Mouse (Mus musculus): ENCODE measurements around the gene Ska2. TPM values are rescaled to one million over a fixed set of nuclear protein-coding genes. Genes with fewer than 3 reads are reported as not detected.

The Ska2 gene
- total RNA-seq, 4 experiments from 2014 or later: 5.0 to 9.3 (median 7.2) TPM

DNA sequence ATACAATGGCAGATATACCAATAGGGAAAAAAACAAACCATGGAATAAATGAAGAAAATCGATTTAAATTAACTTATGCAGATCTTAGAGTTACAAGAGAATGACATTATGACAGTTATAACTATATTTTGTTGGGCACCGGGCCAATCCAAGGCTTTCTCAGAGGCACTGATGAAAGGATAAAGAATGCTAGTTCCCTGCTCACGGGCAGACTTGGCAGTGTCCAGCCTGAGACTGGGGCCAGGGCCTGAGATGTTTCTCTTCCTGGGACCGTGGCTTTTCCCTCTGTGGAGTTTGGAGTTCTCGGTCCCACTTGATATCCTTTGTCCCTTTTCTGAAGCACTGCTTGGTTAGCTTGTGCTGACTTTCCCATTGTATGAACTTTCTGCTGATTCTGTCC is 64.6 kb downstream of the Ska2 start:
- no peak for DNase-seq

Small RNAs within 50 kb of the gene (microRNA-seq; reads per million reads assigned to microRNA genes)
- gene Mir301: 25.5 to 108 reads per million in 2 experiments

Other genes with a start within 250 kb of the Ska2 start
- 10 to 100 TPM; 22.2 to 53.0 (median 26.6) TPM for gene Ypel2, start 115.5 kb upstream of the Ska2 start, total RNA-seq (2022)
- gene Gdpd1, start 35.2 kb upstream of the Ska2 start, total RNA-seq (2022): 10 to 100 TPM in 2 of 4 experiments, 1 to 10 TPM in 2; 5.6 to 10.1 (median 7.8) TPM
- 10 to 100 TPM; 16.1 to 21.1 (median 19.1) TPM for gene Smg8, start 22.5 kb upstream of the Ska2 start, total RNA-seq (2022)
- gene Prr11, start 526 bp upstream of the Ska2 start, total RNA-seq (2022): 1 to 10 TPM in 3 of 4 experiments, under 1 TPM in 1; 0.75 to 1.3 (median 1.2) TPM
- gene Trim37, start 17.8 kb downstream of the Ska2 start, total RNA-seq (2022): 10 to 100 TPM; 14.0 to 23.2 (median 15.7) TPM
- gene Ppm1e, start 249.8 kb downstream of the Ska2 start, total RNA-seq (2022): 10 to 100 TPM; 27.4 to 38.8 (median 34.3) TPM

Data from adrenal gland, adult 8-10 months (tissue).